Mouse (Mus musculus) heart, postnatal 36 days (tissue): ENCODE measurements at regions not wholly inside any gene's neighbourhood (a gene's known extent, or its start where the extent isn't known, plus 50 kb on each side); places are given as distances from the start of the nearest gene placed in this dataset.

ENCODE experiments used
- DNase-seq, 2 experiments: peaks; one replicate each; pipeline ENCODE4 v3.0.0; 2021 to 2022
- intact Hi-C: fragments of 180-260 bp; cut with DNase I; formaldehyde crosslinking; loops from one replicate; pipeline ENCODE4 v1.15.1; 2025

- intact Hi-C loops, result no loop called here
- DNase-seq, result no peak
Measured at GRCm38 (mm10) chr12:106688156-106688740, 678.2 kb downstream of the Vrk1 start.

DNA sequence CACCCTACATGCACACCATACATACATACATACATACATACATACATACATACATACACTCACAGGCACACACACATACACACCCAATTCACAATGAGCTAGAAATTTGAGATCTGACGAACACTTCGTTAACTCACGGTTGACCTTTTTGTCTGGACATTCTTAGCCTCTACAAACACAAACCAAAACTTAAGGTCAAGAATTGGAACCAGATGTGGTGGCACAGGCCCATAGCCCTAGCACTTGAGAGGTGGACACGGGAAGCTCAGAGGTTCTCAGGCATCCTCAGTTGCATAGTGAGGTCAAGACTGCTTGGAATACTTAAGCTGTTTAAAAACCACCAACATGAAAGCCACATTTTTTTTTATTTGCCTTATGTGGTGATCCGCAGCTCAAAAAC lies 692.9 kb downstream of the Vrk1 start:
- intact Hi-C loops, result no loop called here
- DNase-seq, result no peak

DNA sequence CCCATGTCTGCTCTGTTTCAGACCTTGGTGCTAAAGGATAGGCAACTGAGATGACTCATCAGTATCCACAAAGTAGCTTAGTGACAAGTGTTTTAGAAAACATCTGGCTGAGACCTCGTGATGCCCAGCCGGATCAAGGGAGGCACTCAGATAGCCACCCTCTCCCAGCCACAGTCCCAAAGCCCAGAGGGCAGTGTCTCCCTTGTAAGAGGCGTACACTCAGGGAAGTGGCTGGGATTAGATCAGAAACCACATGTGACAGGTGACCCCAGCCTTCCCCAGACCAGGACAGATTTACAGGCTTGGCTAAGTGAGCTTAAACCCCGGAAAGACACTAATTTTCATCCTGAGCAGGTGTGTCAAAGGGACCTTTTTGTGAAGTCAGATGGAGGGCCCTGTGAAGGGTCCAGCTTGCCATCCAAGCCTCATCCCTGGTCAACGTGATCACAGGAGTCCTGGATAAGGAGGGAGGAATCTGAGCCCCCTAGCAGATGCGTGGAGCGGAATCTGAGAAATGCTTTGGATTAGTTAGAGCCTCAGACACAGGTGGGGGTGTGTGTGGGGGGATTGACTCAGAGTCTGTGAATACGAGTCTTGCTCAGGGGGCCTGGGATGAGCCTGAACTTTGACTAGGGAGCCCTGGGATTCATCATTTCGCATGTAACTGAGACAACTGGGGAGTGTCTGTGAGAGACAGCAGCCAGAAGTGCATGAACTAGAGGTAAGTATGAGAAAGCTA lies 711.4 kb downstream of the Vrk1 start:
- no peak for DNase-seq
- intact Hi-C loops, result no loop called here

GRCm38 (mm10) chr12:106722010-106722362 lies 712.0 kb downstream of the Vrk1 start:
- no peak for DNase-seq
- intact Hi-C loops, result no loop called here

GRCm38 (mm10) chr12:106722761-106723160 lies 712.7 kb downstream of the Vrk1 start:
- intact Hi-C loops, result no loop called here
- DNase-seq, result no peak

DNA sequence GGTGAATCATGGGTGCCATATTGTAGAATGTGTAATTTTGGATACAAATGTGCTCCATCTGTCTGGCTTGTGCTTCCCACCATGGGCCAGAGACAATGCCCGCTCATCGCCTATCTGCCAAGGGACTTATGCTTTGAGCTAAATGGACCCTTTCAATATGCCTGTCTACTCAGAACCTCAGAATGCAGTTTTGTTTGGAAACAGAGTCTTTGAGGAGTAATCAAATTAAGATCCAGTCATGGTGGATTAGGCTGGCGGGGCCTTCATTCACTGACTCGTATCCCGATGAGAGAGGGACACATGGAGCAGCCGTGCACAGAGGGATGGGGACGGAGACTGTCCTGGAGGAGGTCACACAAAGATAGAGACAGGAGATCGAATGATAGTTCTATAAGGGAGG lies 716.9 kb downstream of the Vrk1 start:
- intact Hi-C loops, result no loop called here
- DNase-seq, result no peak

DNA sequence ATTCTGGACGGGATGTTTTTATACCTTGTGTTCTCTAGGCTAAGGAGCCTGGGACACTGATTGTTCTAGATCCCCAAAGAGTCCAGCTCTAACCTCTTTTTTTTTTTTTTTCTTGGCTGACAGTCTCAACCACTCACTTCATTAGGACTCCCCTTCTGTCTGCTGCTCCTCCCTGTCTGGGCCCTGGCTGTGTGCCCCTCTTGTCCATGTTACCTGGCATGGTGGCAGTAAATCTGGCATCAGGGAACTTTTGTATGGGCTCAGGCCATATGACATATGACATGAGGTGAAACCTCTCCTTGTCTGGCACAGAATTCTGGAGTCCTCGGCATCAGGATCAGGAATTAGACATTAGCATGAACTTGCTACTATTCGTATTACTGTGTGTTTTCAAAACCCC lies 717.5 kb downstream of the Vrk1 start:
- intact Hi-C loops, result no loop called here
- DNase-seq, result no peak

- intact Hi-C loops, result no loop called here
- DNase-seq, result no peak
Measured at GRCm38 (mm10) chr12:106729686-106730085, 719.7 kb downstream of the Vrk1 start.

- no peak for DNase-seq
- intact Hi-C loops, result no loop called here
Measured at GRCm38 (mm10) chr12:106732108-106732857, 722.3 kb downstream of the Vrk1 start.

- no peak for DNase-seq
- intact Hi-C loops, result no loop called here
Measured at GRCm38 (mm10) chr12:106748765-106749164, 738.7 kb downstream of the Vrk1 start.

DNA sequence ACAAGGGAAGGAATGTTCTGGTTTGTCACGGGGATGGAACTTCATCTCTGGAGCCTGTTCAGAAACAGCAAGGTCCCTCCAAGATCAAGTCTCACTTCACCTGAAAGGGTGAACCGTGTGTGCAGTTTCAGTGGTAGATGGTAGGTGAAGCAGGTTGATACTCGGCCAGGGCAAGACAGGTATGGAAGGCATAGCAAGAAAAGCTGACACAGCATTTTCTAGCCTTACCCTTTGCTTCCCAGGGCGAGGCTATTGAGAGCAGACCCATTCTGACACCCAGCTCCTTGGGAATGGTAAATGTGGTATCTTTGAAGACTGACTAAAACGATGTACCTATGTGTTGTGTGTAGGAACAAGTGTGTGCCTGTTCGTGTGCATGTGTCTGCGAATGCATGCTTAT lies 724.9 kb upstream of the 3110018I06Rik start:
- intact Hi-C loops, result no loop called here
- no peak for DNase-seq

DNA sequence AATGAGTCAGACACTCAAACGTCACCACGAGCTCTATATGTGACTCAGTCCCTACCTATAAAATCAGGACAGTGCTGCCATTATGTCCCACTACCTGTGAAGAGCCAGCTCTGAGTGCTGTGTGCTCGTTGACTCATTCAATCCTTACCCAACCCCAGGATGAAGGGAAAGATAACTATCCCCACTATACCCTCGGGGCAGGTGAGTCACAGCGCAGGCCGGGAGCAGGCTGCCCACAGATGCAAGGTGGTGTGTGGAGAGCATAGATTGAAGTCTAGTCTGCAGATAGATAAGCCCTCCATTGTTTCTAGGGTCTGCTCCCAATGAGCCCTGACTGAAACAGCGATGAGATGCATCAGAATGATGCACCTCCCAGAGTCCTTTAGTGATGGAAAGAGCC lies 723.9 kb upstream of the 3110018I06Rik start:
- DNase-seq, result no peak
- intact Hi-C loops, result no loop called here

DNA sequence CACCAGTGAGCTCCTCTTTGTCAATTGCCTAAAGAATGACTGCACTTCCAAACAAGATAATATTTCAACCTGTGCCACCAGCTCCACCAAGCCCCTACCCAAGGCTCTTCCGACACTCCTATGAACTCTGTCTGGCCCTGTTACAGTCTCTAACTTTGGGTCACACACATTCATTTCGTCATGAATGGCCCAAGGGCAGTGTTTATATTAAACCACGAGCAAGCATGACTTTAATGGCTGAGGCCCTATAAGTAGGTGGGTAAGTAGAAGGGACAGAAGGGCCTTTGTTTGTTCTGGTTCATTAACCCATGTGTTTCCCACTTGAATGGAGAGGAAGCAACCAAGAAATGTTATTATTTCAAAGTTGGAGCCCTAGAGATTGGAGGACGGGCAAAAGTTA lies 714.9 kb upstream of the 3110018I06Rik start:
- DNase-seq, result no peak
- intact Hi-C loops, result no loop called here

- no peak for DNase-seq
- intact Hi-C loops, result no loop called here
Measured at GRCm38 (mm10) chr12:106796596-106796995, 691.8 kb upstream of the 3110018I06Rik start.

- DNase-seq, result no peak
- intact Hi-C loops, result no loop called here
Measured at GRCm38 (mm10) chr12:106819736-106820135, 668.7 kb upstream of the 3110018I06Rik start.

DNA sequence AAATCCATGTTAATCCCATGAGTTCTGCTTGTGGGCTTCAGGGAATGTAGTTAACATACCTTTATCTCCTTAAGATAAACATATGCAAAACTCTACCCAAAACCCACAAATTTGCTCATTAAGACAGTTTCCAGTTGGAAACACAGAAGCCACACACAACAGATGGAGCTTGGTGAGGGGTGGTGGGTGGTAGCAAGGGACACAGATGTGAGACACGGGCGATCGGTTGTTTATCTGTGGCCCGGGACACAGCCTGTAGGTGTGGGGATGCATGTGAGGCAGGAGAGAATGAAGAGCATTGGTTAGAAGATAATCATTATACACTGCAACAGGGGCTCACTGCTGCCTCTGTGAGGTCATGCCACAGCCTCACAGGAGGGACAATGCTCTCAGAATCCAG lies 666.1 kb upstream of the 3110018I06Rik start:
- DNase-seq, result no peak
- intact Hi-C loops, result no loop called here

DNA sequence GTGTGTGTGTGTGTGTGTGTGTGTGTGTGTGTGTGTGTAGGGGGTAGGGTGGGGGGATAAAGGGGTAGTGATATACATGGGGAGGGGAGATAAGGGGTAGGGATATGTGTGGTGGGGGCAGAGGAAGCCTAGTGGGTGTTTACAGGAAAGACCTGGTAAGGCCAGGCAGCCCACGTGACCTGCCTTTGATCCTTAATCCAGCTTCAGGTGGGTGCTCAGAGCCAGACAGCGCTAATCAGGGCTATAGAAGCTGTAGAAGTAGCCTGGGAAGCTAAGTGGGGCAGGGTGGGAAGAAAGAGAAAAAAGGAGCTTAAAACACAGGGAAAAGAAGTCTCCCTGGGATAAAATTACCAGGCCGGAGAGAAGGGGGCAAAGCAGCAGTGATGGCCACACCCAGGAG lies 659.9 kb upstream of the 3110018I06Rik start:
- intact Hi-C loops, result no loop called here
- no peak for DNase-seq

DNA sequence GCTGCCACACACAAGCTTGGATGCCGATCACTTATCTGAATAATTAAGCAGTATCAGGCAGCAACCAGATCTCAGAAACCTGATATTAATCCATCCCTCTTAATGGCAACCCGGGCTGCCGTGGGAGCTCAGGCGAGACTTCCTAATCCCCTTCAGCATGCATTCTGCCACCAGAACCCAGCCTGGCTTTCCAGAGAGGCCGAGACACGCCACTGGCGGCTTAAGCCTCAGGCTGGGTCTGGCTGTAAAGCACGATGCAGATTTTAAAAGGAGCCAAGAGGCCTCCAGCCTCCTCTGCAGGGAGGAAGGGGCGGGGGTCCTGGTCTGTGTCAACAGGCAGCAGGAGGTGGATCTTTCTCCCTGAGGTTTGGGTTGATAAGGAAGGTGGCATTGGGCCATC lies 659.1 kb upstream of the 3110018I06Rik start:
- intact Hi-C loops, result no loop called here
- DNase-seq, result no peak

GRCm38 (mm10) chr12:106835241-106835640 lies 653.2 kb upstream of the 3110018I06Rik start:
- intact Hi-C loops, result no loop called here
- no peak for DNase-seq

DNA sequence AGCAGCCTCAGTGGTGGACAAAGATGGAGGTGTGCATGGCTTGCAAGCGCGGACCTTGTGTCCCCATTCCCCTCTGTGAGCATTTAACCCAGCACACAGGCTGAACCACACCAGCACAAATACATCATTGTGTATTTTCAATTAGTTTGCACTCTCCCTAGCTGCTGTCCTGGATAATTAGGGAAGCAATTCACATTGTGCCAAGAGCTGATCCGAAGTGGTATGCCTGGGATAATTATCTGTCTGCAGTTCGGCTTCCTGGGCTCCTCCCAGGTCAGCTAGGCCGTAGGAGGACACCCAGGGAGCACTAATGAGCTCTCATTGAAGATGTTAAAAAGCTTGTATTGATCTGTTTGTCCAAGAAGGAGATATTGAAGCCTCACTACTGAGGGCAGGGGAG lies 648.8 kb upstream of the 3110018I06Rik start:
- intact Hi-C loops, result no loop called here
- DNase-seq, result no peak

- intact Hi-C loops, result no loop called here
- no peak for DNase-seq
Measured at GRCm38 (mm10) chr12:106840150-106840651, 648.2 kb upstream of the 3110018I06Rik start.

- intact Hi-C loops, result no loop called here
- no peak for DNase-seq
Measured at GRCm38 (mm10) chr12:106841996-106842395, 646.4 kb upstream of the 3110018I06Rik start.
